ENCODE assay signal across 10 mouse cellular contexts in the genomic region with DNA sequence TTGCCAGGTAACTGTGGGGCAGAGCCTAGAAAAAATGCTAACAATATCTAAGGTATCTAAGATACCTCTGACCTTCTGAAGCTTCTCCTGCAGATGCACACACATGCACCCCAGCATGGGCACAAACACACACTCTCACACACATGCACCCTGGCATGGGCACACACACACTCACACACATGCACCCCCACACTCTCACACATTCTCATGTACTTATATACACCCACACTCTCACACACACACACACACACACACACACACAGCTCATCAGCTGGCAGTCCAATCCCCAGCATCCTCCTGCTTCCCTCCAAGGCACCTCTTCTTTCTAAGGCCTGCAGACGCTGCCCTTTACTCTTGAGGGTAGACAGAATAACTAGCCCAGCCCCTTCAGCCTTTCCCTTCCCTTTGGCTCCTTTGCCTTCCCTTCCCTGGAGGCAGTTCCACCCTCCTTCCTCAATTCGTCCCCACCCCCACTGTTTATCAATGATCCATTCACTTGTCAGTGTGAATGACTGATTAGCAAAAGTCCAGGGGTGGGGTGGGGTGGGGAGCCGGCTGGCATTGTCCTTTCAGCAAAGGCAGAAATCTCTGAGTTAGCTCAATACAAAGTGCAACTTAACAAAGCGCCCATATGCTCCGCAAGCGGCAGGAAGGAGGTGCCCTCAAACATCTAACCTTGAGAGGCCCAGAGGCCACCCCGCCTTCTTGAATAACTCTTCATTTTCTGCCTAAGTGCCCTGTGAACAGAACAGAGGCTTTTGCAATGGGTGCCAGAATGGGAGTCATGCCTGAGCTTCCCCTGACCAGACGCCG.
A peak's percentile ranks its signal among the peaks of the same experiment; 100 is the strongest.
DNase-seq lines count a peak whose midpoint lies in the region; ATAC-seq and TF ChIP-seq lines count a peak whose summit lies in the region.
"Had no signal": no experiment of that assay in that cellular context is flagged by ENCODE, and none has a peak within 500 bp of the region (broad histone marks: within the 10 kb centered on the region; RNA-seq: fewer than 3 reads in every experiment).

No protein-coding gene starts in this region.

- H3K9ac ChIP-seq in lung, embryonic 14.5 days = no peak overlapping the region
- 0 out of 2 replicates have a peak overlapping the region, but pooled peaks have one; percentile 37 for H3K9ac ChIP-seq in hindbrain, embryonic 12.5 days
- H3K9ac ChIP-seq in liver, embryonic 13.5 days = no peak overlapping the region
- H3K9ac ChIP-seq in stomach, postnatal 0 days (ENCODE audit: low read length) = no peak overlapping the region

- ATAC-seq in lung, embryonic 14.5 days (ENCODE audit: insufficient read depth) = no peak
- peak; percentile 76 for ATAC-seq in hindbrain, embryonic 12.5 days (ENCODE audit: low FRiP score)
- ATAC-seq in liver, embryonic 13.5 days (ENCODE audit: low read depth) = no peak
- peak; percentile 57 for ATAC-seq in stomach, postnatal 0 days (ENCODE audit: low FRiP score, low TSS enrichment)

- H3K4me3 ChIP-seq in lung, embryonic 14.5 days (ENCODE audit: low read depth, low read length) = no peak overlapping the region
- no peak overlapping the region for H3K4me3 ChIP-seq in hindbrain, embryonic 12.5 days
- no peak overlapping the region for H3K4me3 ChIP-seq in liver, embryonic 13.5 days (replicated peaks)
- no peak overlapping the region for H3K4me3 ChIP-seq in stomach, postnatal 0 days (ENCODE audit: low read depth, low read length)

- H3K9me3 ChIP-seq in lung, embryonic 14.5 days (ENCODE audit: low read depth, low read length) = no peaks in the 10 kb centered on the region
- H3K9me3 ChIP-seq in hindbrain, embryonic 12.5 days (replicated peaks) = no peaks in the 10 kb centered on the region
- H3K9me3 ChIP-seq in liver, embryonic 13.5 days (replicated peaks) = no peaks in the 10 kb centered on the region
- H3K9me3 ChIP-seq in stomach, postnatal 0 days (ENCODE audit: control insufficient read depth, low read length) = no peaks in the 10 kb centered on the region

- no peak overlapping the region for H3K27ac ChIP-seq in lung, embryonic 14.5 days (ENCODE audit: low read depth)
- H3K27ac ChIP-seq in hindbrain, embryonic 12.5 days = 0 out of 2 replicates have a peak overlapping the region, but pooled peaks have one; percentile 9
- no peak overlapping the region for H3K27ac ChIP-seq in liver, embryonic 13.5 days
- no peak overlapping the region for H3K27ac ChIP-seq in stomach, postnatal 0 days (replicated peaks)

- TF ChIP-seq CTCF in lung, embryonic 14.5 days (IDR thresholded peaks at IDR 0.05; ENCODE audit: low read depth) = no peak
- no peak for TF ChIP-seq CTCF in stomach, postnatal 0 days (IDR thresholded peaks at IDR 0.05; ENCODE audit: low read depth)

- H3K36me3 ChIP-seq in lung, embryonic 14.5 days (ENCODE audit: insufficient read depth) = no peaks in the 10 kb centered on the region
- no peaks in the 10 kb centered on the region for H3K36me3 ChIP-seq in hindbrain, embryonic 12.5 days
- no peaks in the 10 kb centered on the region for H3K36me3 ChIP-seq in liver, embryonic 13.5 days
- no peaks in the 10 kb centered on the region for H3K36me3 ChIP-seq in stomach, postnatal 0 days (ENCODE audit: control insufficient read depth, insufficient read depth, low read length)

- DNase-seq in lung, embryonic 14.5 days = peak; percentile 9
- no peak for DNase-seq in lung, postnatal 10 days
- no peak for DNase-seq in liver, embryonic 13.5 days
- peak; percentile 62 for DNase-seq in stomach, postnatal 0 days (ENCODE audit: low spot score)
- DNase-seq in cerebellum, adult 11 months = no peak
- DNase-seq in layer of hippocampus, adult 9-10 months (ENCODE audit: low spot score) = no peak
- no peak for DNase-seq in spleen, postnatal 14 days (ENCODE audit: low spot score in 2 of 2)
- DNase-seq: cerebellum, postnatal 25 days; thymus, postnatal 25 days had no signal

- peak overlapping the region; percentile 25; the same call in 1 of the 2 replicates for H3K4me2 ChIP-seq in lung, embryonic 14.5 days
- H3K4me2 ChIP-seq in hindbrain, embryonic 12.5 days (replicated peaks) = peak overlapping the region; percentile 3
- H3K4me2 ChIP-seq in liver, embryonic 13.5 days = peak overlapping the region; percentile 8; the same call in 1 of the 2 replicates
- H3K4me2 ChIP-seq in stomach, postnatal 0 days (replicated peaks; ENCODE audit: low read depth) = peak overlapping the region; percentile 14; the same call in 1 of the 2 replicates

- no peaks in the 10 kb centered on the region for H3K27me3 ChIP-seq in lung, embryonic 14.5 days (ENCODE audit: insufficient read depth, low read length)
- H3K27me3 ChIP-seq in hindbrain, embryonic 12.5 days = peaks cover 10% of the 10 kb centered on the region; the same call in 1 of the 2 replicates
- H3K27me3 ChIP-seq in liver, embryonic 13.5 days = peaks cover 7% of the 10 kb centered on the region
- no peaks in the 10 kb centered on the region for H3K27me3 ChIP-seq in stomach, postnatal 0 days (ENCODE audit: control insufficient read depth, insufficient read depth, low read length)

- no peak for TF ChIP-seq EP300 in stomach, postnatal 0 days (optimal IDR thresholded peaks at IDR 0.05)

- 7% methylated on average over 9 of the region's 9 CpGs for WGBS in lung, embryonic 14.5 days
- 7% methylated on average over 9 of the region's 9 CpGs for WGBS in hindbrain, embryonic 12.5 days
- 8% methylated on average over 9 of the region's 9 CpGs for WGBS in liver, embryonic 13.5 days (ENCODE audit: insufficient replicate concordance)
- 7% methylated on average over 9 of the region's 9 CpGs for WGBS in stomach, postnatal 0 days

- H3K4me1 ChIP-seq in lung, embryonic 14.5 days (ENCODE audit: insufficient read depth) = peaks cover 3% of the 10 kb centered on the region; the same call in 1 of the 2 replicates
- peaks cover 21% of the 10 kb centered on the region for H3K4me1 ChIP-seq in hindbrain, embryonic 12.5 days
- no peaks in the 10 kb centered on the region; the same call in 1 of the 2 replicates for H3K4me1 ChIP-seq in liver, embryonic 13.5 days (replicated peaks)
- no peaks in the 10 kb centered on the region; the same call in 1 of the 2 replicates for H3K4me1 ChIP-seq in stomach, postnatal 0 days (replicated peaks; ENCODE audit: control insufficient read depth, insufficient read depth)

Comparison
In these comparisons a context has a peak if more than half of its experiments do, and no peak if none do; other contexts are left out.
1. DNase-seq: peak in lung, embryonic 14.5 days (single experiment) and stomach, postnatal 0 days (single experiment); none in lung, postnatal 10 days (single experiment), liver, embryonic 13.5 days (single experiment), cerebellum, adult 11 months (single experiment), layer of hippocampus, adult 9-10 months (single experiment) and spleen, postnatal 14 days (0 of 2).
2. ATAC-seq: peak in hindbrain, embryonic 12.5 days (single experiment) and stomach, postnatal 0 days (single experiment); none in lung, embryonic 14.5 days (single experiment) and liver, embryonic 13.5 days (single experiment).
3. Peak in every context shown above with its lines, with median percentiles within 50 percentile points of each other: H3K4me2 ChIP-seq.